Mouse (Mus musculus): ENCODE measurements at regions not wholly inside any gene's neighbourhood (a gene's known extent, or its start where the extent isn't known, plus 50 kb on each side); places are given as distances from the start of the nearest gene placed in this dataset.
A peak's percentile ranks its signal among the peaks of the same experiment; 100 is the strongest.

GRCm38 (mm10) chr10:118700115-118700514, 169.9 kb downstream of the Dyrk2 start:
- no peak for DNase-seq (ENCODE audit: low spot score in 2 of 2)

DNA sequence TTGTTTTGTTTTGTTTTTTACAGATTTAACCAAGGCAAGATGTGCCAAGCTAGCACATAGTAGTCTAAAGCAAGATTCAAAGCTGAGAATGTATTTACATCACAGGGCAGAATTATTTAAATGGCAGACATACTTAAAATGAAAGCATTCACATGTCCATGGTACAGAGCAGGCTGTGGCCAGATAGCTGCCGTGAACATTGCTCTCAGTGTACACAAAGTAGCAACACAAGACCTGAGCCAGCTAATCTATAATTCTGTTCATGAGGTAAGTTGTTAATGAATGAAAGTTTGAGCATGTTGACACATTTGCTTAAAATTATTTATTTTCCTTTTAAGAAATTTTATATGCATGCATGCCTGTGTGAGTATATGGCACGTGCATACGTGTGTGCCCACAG, 164.0 kb downstream of the Dyrk2 start:
- DNase-seq (ENCODE audit: low spot score in 2 of 2): no peak

- DNase-seq (ENCODE audit: low spot score in 2 of 2): no peak
Measured at GRCm38 (mm10) chr10:118709718-118710117, 160.3 kb downstream of the Dyrk2 start.

DNA sequence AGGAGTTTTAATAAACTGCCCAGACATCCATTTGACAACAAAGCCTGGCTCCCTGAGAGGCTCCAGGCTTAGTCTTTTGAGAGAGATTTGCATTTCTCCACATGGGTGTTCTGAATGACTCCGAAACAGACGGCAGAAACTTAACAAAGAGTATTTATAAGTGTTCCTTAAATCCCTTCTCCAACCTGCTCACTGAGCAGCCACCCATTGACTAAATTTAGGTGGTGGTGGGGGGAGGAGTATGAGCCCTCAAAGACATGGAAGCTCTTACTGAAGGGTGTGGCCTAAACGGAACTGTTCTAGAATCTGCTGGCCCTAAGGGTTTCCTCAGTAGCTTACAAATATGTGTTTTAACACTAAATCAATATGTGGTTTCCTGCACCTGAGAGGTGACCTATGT, 158.5 kb downstream of the Dyrk2 start:
- DNase-seq (ENCODE audit: low spot score in 2 of 2): no peak

DNA sequence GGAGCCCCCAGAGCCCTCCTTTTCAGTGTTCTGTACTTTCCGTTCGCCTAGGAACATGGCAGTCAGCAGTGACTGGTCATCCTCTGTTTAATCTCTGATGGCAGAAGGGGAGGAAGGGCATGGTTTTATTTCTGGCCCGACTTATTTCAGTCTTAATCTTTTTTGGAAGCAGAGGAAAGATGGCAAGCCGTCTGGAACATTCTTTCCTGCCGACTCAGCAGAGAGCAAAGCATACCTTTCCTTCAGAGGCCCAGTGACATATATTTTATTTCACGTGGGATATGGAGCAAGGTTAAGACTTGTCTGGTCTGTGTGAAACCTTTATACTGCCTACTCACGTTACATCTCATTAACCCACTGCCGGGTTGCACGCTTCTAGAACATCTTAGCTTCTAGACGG, 158.1 kb downstream of the Dyrk2 start:
- no peak for DNase-seq (ENCODE audit: low spot score in 2 of 2)

DNA sequence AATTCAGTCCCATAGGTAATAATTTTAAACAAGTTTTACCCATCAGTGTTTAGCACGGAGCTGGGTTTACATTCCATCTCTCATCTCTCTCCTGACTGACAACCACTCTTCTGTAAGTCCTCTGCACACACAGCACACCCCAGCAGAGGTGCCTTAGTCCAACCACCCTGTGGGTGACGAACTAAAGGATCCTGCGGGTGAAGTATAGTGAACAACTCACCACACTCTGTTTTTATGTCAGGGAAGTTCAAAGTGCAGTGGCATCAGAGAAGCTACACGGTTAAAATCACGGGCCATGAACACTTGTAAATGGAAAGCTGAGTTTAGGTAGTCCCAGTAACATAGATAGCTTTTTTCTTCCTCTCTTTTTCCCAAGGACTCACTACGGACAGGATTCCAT, 157.1 kb downstream of the Dyrk2 start:
- DNase-seq (ENCODE audit: low spot score in 2 of 2): no peak

DNA sequence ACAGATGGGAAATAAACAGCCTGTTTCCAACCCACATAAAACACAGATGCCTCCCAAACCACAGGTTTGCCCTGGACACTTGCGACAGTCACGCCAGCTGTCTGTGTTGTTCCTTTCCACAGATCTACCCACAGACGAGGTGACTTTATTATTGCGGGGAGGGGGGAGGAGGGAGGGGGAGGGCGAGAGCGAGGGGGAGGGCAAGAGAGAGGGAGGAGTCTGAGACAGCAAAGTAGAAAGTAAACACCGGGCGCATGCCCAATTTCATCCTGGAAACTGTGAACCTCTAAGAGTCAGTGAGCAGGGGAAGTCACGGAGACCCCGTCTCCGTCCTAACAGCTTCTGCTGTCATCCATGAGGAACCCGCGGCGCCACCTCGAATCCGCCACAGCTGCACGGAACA, 155.8 kb downstream of the Dyrk2 start:
- no peak for DNase-seq (ENCODE audit: low spot score in 2 of 2)

DNA sequence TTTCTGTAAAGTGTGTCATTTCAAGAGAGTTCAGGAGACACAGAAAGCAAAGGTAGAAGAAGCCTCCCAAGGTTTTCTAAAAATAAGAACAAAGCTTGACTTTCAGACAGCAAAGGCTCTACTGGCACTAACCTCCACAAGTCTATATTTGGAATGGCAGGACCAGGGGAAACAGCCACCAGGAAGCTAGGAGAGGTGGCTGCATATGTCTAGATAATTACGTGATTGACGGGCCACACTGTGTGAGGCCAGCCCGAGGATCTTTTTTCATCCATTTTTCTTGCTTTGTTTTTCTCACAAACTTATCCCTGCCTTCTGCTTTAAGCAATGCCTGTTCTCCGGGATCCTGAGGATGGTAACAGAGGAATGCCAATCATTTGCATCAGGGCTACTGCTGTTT, 155.4 kb downstream of the Dyrk2 start:
- no peak for DNase-seq (ENCODE audit: low spot score in 2 of 2)

DNA sequence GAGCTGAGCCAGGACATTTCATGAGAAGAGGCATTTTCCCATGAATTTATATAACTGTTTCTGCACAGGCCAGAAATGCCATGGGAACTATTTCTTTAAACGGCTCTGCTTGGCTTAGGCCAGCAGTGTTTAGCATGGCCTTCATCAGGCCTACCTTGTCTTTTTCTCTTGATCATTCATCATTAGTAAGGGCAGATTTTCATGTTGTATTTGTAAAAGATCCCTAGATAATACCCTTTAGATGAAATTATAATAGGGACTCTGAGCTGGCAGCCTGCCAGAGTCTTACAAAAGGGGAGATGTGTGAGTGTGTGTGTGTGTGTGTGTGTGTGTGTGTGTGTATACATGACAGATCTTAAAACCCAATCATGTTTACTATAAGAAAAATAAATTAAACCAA, 149.4 kb downstream of the Dyrk2 start:
- DNase-seq (ENCODE audit: low spot score in 2 of 2): no peak

DNA sequence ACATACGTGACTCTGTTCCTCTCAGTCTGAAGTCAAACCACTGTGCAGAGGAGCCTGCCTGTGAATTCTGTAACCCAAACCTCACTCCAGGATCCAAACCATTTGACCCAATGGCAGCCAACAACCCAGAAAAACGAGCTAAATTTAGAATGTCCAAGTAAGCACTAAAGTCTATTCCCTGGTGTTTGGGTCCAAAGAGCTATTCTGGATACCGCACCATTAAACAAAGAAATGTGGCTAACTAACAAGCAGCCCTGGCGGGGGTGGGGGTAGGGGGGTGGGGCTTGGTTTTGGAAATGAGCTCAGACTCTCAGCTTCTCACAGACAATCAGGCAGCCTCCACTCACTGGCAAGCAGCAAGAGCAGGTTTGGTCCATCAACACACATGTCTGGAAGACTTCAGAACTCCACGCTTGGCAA, 147.9 kb downstream of the Dyrk2 start:
- no peak for DNase-seq (ENCODE audit: low spot score in 2 of 2)

- no peak for DNase-seq (ENCODE audit: low spot score in 2 of 2)
Measured at GRCm38 (mm10) chr10:118722671-118723070, 147.3 kb downstream of the Dyrk2 start.

- DNase-seq (ENCODE audit: low spot score in 2 of 2): no peak
Measured at GRCm38 (mm10) chr10:118736093-118736492, 133.9 kb downstream of the Dyrk2 start.

DNA sequence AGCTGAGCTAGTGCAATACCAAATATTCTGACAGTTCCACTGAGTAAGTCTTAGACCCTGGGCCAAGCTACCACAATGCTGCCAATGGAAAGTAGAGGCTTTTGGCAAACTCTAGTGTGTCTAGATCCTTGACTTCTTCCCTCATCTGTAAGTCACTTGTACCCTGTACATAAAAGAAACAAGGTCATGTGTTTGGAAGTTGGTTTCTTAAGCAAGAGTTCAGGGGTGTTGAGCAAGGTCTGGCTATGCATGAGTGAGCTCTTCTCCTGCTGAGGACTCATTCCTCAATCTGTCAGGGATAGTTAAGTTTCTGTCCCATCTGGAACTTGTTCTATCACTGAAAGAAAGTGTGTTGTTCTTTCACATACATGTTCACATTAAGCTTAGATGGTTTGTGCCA, 132.9 kb downstream of the Dyrk2 start:
- DNase-seq (ENCODE audit: low spot score in 2 of 2): peak in 1 of 2 experiments; percentile 13

DNA sequence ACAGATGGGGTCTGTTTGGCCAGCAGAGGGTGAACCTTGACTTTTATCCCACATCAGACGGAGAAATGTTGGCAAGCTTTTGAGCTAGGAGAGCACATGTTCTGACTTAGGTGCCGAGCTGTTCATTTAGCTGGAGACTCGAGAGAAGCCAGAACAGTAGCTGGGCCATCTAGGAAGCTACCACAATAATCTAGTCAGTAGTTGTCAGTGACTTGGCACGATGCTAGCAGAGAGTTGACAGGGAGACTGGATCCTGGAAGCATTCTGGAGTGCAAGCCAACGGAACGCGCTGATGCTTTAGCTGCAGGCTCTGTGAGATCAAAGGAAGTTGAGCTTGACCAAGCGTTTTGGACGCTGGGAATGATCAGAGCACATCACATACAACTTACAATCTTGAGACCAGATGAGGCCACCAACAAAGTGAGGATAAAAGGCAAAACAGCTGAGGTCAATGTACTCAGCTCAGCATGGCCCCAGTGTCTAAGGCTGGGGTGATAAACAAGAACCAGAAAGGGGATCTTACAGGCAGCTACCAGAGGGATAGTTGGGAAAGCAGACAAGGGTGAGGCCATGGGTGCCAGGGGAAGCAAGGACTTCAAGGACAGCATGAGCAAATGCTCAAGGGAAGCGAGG, 130.0 kb downstream of the Dyrk2 start:
- DNase-seq (ENCODE audit: low spot score in 2 of 2): no peak

DNA sequence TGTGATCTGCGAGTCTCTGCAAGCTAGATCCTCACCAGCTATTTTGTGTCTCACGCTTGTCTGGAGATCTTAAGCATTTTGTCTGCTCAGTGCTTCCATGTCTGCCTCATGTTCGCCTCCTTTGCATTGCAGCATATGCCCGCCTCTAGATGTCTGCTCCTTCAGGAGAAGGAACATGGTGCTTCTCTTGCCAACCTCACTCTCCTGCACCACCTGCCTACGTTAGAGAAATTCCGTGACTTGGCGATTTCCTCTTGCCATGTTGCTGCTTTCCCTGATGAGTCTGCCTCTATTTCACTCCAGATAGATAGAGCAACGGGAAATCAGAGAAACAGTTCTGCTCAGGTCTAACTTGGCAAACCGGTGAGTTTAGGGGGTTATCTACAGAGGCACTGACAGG, 126.2 kb downstream of the Dyrk2 start:
- no peak for DNase-seq (ENCODE audit: low spot score in 2 of 2)

GRCm38 (mm10) chr10:118746719-118747395, 123.2 kb downstream of the Dyrk2 start:
- DNase-seq (ENCODE audit: low spot score in 2 of 2): no peak

- DNase-seq (ENCODE audit: low spot score in 2 of 2): no peak
Measured at GRCm38 (mm10) chr10:118749039-118749438, 121.0 kb downstream of the Dyrk2 start.

DNA sequence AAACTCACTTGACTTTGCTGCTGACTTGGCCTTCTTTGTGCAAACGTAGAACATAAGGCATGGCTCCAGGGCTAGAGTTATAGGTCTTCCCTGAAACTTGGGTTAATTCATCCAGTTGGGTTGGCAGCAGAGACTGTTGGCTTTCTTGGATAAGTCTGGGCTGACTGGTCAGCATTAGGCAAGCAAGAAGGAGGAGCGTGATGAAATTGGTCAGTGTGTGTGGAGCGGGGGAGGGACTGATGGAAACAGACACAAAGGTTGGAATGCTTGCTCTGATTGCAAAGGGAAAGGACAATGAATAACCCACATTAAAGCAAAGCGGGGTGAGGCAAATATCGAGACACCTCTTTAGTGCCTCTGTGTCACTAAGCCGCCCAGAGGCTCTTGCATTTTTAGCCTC, 120.3 kb downstream of the Dyrk2 start:
- no peak for DNase-seq (ENCODE audit: low spot score in 2 of 2)

- DNase-seq (ENCODE audit: low spot score in 2 of 2): no peak
Measured at GRCm38 (mm10) chr10:118751110-118751509, 118.9 kb downstream of the Dyrk2 start.

GRCm38 (mm10) chr10:118753061-118753775, 116.8 kb downstream of the Dyrk2 start:
- no peak for DNase-seq (ENCODE audit: low spot score in 2 of 2)

DNA sequence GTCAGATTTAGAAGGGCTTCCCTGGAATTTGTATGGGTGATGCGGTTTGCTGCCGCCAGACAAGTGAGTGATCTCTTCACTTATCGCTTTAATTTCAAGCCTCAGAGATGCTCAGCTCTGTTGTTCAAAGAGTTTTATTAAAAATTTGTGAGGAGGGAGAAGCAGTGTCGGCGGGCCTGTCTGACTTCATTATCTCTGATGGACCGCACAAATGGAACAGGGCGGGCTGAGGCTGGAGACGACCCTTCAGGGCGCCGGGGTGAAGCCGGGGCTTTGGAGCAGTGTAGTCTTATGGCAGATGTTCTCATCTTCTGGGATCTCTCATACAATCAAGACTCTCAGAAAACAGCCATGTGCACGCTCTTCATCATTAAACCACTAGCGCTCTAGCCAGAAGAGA, 115.2 kb downstream of the Dyrk2 start:
- DNase-seq (ENCODE audit: low spot score in 2 of 2): no peak

- no peak for DNase-seq (ENCODE audit: low spot score in 2 of 2)
Measured at GRCm38 (mm10) chr10:118758825-118759471, 111.1 kb downstream of the Dyrk2 start.
